In the genomic region with DNA sequence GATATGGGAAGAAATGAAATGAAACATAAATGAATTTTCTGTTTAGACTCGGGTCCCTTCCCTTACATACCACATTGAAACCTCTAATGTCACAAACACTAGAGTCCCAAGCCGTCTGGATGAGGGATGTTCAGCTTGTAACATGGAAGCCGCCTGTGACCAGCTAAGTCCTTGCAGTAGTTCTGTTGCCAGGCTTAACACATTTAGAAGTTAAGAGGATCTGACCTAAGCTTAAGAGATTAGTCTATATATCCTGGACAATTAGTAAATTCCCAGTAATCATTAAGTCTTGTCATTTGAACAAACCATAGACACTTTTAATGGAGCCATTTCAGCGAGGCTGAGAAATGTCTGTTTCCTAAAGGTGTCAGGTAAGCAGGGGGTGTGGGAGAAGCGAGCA, we compare ENCODE assay signal across 21 mouse cellular contexts. TPM values are rescaled to one million over a fixed set of nuclear protein-coding genes. Genes with fewer than 3 reads are reported as not detected.
DNase-seq lines count a peak whose midpoint lies in the region; ATAC-seq and TF ChIP-seq lines count a peak whose summit lies in the region.
"Had no signal": no experiment of that assay in that cellular context is flagged by ENCODE, and none has a peak within 500 bp of the region (broad histone marks: within the 10 kb centered on the region; RNA-seq: fewer than 3 reads in every experiment).

No protein-coding gene starts in this region.

- no peak for TF ChIP-seq CTCF in embryonic fibroblast, embryonic 13.5 days (IDR thresholded peaks at IDR 0.05; ENCODE audit: borderline replicate concordance, insufficient read depth, low read length)
- TF ChIP-seq CTCF in liver, embryonic 14.5 days (IDR thresholded peaks at IDR 0.05; ENCODE audit: low read depth), result no peak

- no peak overlapping the region for H3K4me2 ChIP-seq in liver, embryonic 13.5 days
- no peak overlapping the region for H3K4me2 ChIP-seq in liver, embryonic 11.5 days
- H3K4me2 ChIP-seq in liver, embryonic 14.5 days (ENCODE audit: low read depth), result peak overlapping the region; percentile 77; the same call in 1 of the 2 replicates
- H3K4me2 ChIP-seq: heart, embryonic 15.5 days; hindbrain, embryonic 15.5 days had no signal

- intact Hi-C loops in left cerebral cortex, postnatal 25 days (cut with DNase I), result no loop called here

- H3K27ac ChIP-seq in liver, embryonic 13.5 days, result peak overlapping the region; percentile 99
- no peak overlapping the region for H3K27ac ChIP-seq in liver, embryonic 11.5 days (ENCODE audit: low read depth, low read length)
- peak overlapping the region; percentile 56 for H3K27ac ChIP-seq in embryonic fibroblast, embryonic 13.5 days (ENCODE audit: insufficient read depth, low read length)
- peak overlapping the region; percentile 99 for H3K27ac ChIP-seq in liver, embryonic 14.5 days
- H3K27ac ChIP-seq: embryonic facial prominence, embryonic 10.5 days; forebrain, embryonic 10.5 days; gastrocnemius, adult 2 months; heart, embryonic 15.5 days; hindbrain, embryonic 15.5 days had no signal

- no peak for ATAC-seq in liver, embryonic 13.5 days (ENCODE audit: low read depth)
- ATAC-seq in liver, embryonic 11.5 days (replicated peaks; ENCODE audit: low FRiP score), result no peak
- ATAC-seq in liver, embryonic 14.5 days (ENCODE audit: insufficient read depth), result no peak
- ATAC-seq: forebrain, embryonic 14.5 days had no signal

- no peaks in the 10 kb centered on the region for H3K27me3 ChIP-seq in liver, embryonic 13.5 days
- H3K27me3 ChIP-seq in liver, embryonic 11.5 days (replicated peaks; ENCODE audit: control insufficient read depth, insufficient read depth, low read length), result no peaks in the 10 kb centered on the region
- no peaks in the 10 kb centered on the region for H3K27me3 ChIP-seq in liver, embryonic 14.5 days (ENCODE audit: control insufficient read depth, insufficient read depth, low read length)
- H3K27me3 ChIP-seq: heart, embryonic 15.5 days; hindbrain, embryonic 15.5 days had no signal

- H3K4me3 ChIP-seq in liver, embryonic 13.5 days (replicated peaks), result no peak overlapping the region
- H3K4me3 ChIP-seq in liver, embryonic 11.5 days (ENCODE audit: low read depth, low read length), result no peak overlapping the region
- no peak overlapping the region for H3K4me3 ChIP-seq in embryonic fibroblast, embryonic 13.5 days (ENCODE audit: insufficient read depth, low read length)
- H3K4me3 ChIP-seq in liver, embryonic 14.5 days (ENCODE audit: insufficient read depth in 1 of 2, low read depth in 2 of 2, low read length in 2 of 2), result no peak overlapping the region
- H3K4me3 ChIP-seq: embryonic facial prominence, embryonic 10.5 days; forebrain, embryonic 10.5 days; gastrocnemius, adult 2 months; heart, embryonic 15.5 days; hindbrain, embryonic 15.5 days had no signal

- H3K9ac ChIP-seq in liver, embryonic 13.5 days, result peak overlapping the region; percentile 72
- H3K9ac ChIP-seq in liver, embryonic 11.5 days (ENCODE audit: low read depth, low read length), result no peak overlapping the region
- peak overlapping the region; percentile 67; the same call in 1 of the 2 replicates for H3K9ac ChIP-seq in liver, embryonic 14.5 days (replicated peaks)
- H3K9ac ChIP-seq: heart, embryonic 15.5 days; hindbrain, embryonic 15.5 days had no signal

- H3K36me3 ChIP-seq in liver, embryonic 13.5 days, result no peaks in the 10 kb centered on the region
- no peaks in the 10 kb centered on the region for H3K36me3 ChIP-seq in liver, embryonic 11.5 days (ENCODE audit: control insufficient read depth, insufficient read depth, low read length)
- no peaks in the 10 kb centered on the region for H3K36me3 ChIP-seq in liver, embryonic 14.5 days (replicated peaks; ENCODE audit: control insufficient read depth, insufficient read depth, low read depth)
- H3K36me3 ChIP-seq: embryonic facial prominence, embryonic 10.5 days; forebrain, embryonic 10.5 days; heart, embryonic 15.5 days; hindbrain, embryonic 15.5 days had no signal

- DNase-seq in liver, embryonic 13.5 days, result no peak
- DNase-seq in liver, embryonic 11.5 days (ENCODE audit: low spot score), result no peak
- no peak for DNase-seq in liver, embryonic 14.5 days (ENCODE audit: low read depth in 3 of 3, low spot score in 3 of 3)
- peak; percentile 73 for DNase-seq in retina, postnatal 1 day
- no peak for DNase-seq in left cerebral cortex, postnatal 25 days (ENCODE audit: low spot score in 2 of 2)
- no peak for DNase-seq in left cerebral cortex, adult 8-10 months (ENCODE audit: low spot score in 2 of 2)
- DNase-seq: adrenal gland, adult 2 months; adrenal gland, postnatal 25 days; cerebellum, adult 18-20 months; cerebellum, adult 9-11 months; cerebellum, postnatal 36 days; gastrocnemius, adult 2 months; gastrocnemius, postnatal 25 days; heart, adult 11 months; heart, postnatal 36 days had no signal

- peaks cover 72% of the 10 kb centered on the region for H3K4me1 ChIP-seq in liver, embryonic 13.5 days (replicated peaks)
- H3K4me1 ChIP-seq in liver, embryonic 11.5 days (replicated peaks; ENCODE audit: control insufficient read depth, insufficient read depth, low read length), result peaks cover 21% of the 10 kb centered on the region
- H3K4me1 ChIP-seq in embryonic fibroblast, embryonic 13.5 days (ENCODE audit: control insufficient read depth, insufficient read depth, low read length), result peaks cover 20% of the 10 kb centered on the region
- peaks cover 45 to 46% of the 10 kb centered on the region in 2 experiments for H3K4me1 ChIP-seq in liver, embryonic 14.5 days (replicated peaks; ENCODE audit: control insufficient read depth in 2 of 2, insufficient read depth in 2 of 2, low read length in 1 of 2)

- TF ChIP-seq EP300 in liver, embryonic 14.5 days (IDR thresholded peaks at IDR 0.05; ENCODE audit: low read depth), result no peak

- H3K9me3 ChIP-seq in liver, embryonic 13.5 days (replicated peaks), result no peaks in the 10 kb centered on the region
- H3K9me3 ChIP-seq in liver, embryonic 11.5 days (ENCODE audit: control insufficient read depth, low read length), result no peaks in the 10 kb centered on the region
- H3K9me3 ChIP-seq in liver, embryonic 14.5 days (ENCODE audit: control insufficient read depth, low read length), result no peaks in the 10 kb centered on the region
- H3K9me3 ChIP-seq: embryonic facial prominence, embryonic 10.5 days; forebrain, embryonic 10.5 days; heart, embryonic 15.5 days; hindbrain, embryonic 15.5 days had no signal

- no peak for TF ChIP-seq POLR2A in embryonic fibroblast, embryonic 13.5 days (IDR thresholded peaks at IDR 0.05; ENCODE audit: low read depth, low read length)

- 80% methylated on average over 5 of the region's 5 CpGs for WGBS in liver, embryonic 13.5 days (ENCODE audit: insufficient replicate concordance)
- WGBS in liver, embryonic 11.5 days, result 77% methylated on average over 5 of the region's 5 CpGs
- WGBS in liver, embryonic 14.5 days (ENCODE audit: insufficient replicate concordance), result 71% methylated on average over 5 of the region's 5 CpGs

RNA-seq across cellular contexts. Expression of a gene that starts 31.3 kb away (rescaled TPM):
- 21.1 and 21.2 TPM in 2 replicates for polyA plus RNA-seq in liver, embryonic 13.5 days (2015; fragmentation: Nextera tagmentation; extraction: Ambion mirVana)
- 30.0 and 34.3 TPM in 2 replicates for polyA plus RNA-seq in liver, embryonic 11.5 days (2014; fragmentation: Nextera tagmentation; extraction: Ambion mirVana)
- polyA plus RNA-seq in embryonic fibroblast, embryonic 13.5 days (2011; ENCODE audit: insufficient read length, low read depth, missing spikeins), result 14.8 and 17.0 TPM in 2 replicates
- polyA plus RNA-seq in liver, embryonic 14.5 days (2012; rRNA removed), result 8.1 and 12.0 TPM in 2 replicates
- 20.7 and 22.0 TPM in 2 replicates for polyA plus RNA-seq in liver, embryonic 14.5 days (2014; fragmentation: Nextera tagmentation; extraction: Ambion mirVana)
- 10 to 100 TPM; 28.0 to 35.9 TPM for total RNA-seq in left cerebral cortex, postnatal 25 days (2021)
- total RNA-seq in left cerebral cortex, adult 8-10 months (2022), result 10 to 100 TPM; 27.7 to 33.8 (median 30.7) TPM

RNA-seq across cellular contexts. Expression of a gene that starts 31.3 kb away (rescaled TPM):
- polyA plus RNA-seq in liver, embryonic 13.5 days (2015; fragmentation: Nextera tagmentation; extraction: Ambion mirVana), result 15.5 and 18.6 TPM in 2 replicates
- polyA plus RNA-seq in liver, embryonic 11.5 days (2014; fragmentation: Nextera tagmentation; extraction: Ambion mirVana), result 25.0 and 26.8 TPM in 2 replicates
- polyA plus RNA-seq in embryonic fibroblast, embryonic 13.5 days (2011; ENCODE audit: insufficient read length, low read depth, missing spikeins), result 12.0 and 12.7 TPM in 2 replicates
- polyA plus RNA-seq in liver, embryonic 14.5 days (2012; rRNA removed), result 5.4 and 7.5 TPM in 2 replicates
- polyA plus RNA-seq in liver, embryonic 14.5 days (2014; fragmentation: Nextera tagmentation; extraction: Ambion mirVana), result 9.3 and 11.6 TPM in 2 replicates
- 10 to 100 TPM; 19.4 to 19.6 TPM for total RNA-seq in left cerebral cortex, postnatal 25 days (2021)
- total RNA-seq in left cerebral cortex, adult 8-10 months (2022), result 10 to 100 TPM; 16.7 to 19.2 (median 18.5) TPM

RNA-seq across cellular contexts. Expression of a gene that starts 35.1 kb away (rescaled TPM):
- 1.3 and 1.8 TPM in 2 replicates for polyA plus RNA-seq in liver, embryonic 13.5 days (2015; fragmentation: Nextera tagmentation; extraction: Ambion mirVana)
- polyA plus RNA-seq in liver, embryonic 11.5 days (2014; fragmentation: Nextera tagmentation; extraction: Ambion mirVana), result 0.21 and 0.52 TPM in 2 replicates
- 2.1 and 4.8 TPM in 2 replicates for polyA plus RNA-seq in embryonic fibroblast, embryonic 13.5 days (2011; ENCODE audit: insufficient read length, low read depth, missing spikeins)
- polyA plus RNA-seq in liver, embryonic 14.5 days (2012; rRNA removed), result 0.48 and 0.80 TPM in 2 replicates
- 1.4 and 1.7 TPM in 2 replicates for polyA plus RNA-seq in liver, embryonic 14.5 days (2014; fragmentation: Nextera tagmentation; extraction: Ambion mirVana)
- total RNA-seq in left cerebral cortex, postnatal 25 days (2021), result 10 to 100 TPM; 25.0 to 27.8 TPM
- 10 to 100 TPM; 40.5 to 42.0 (median 41.6) TPM for total RNA-seq in left cerebral cortex, adult 8-10 months (2022)
